Mouse (Mus musculus): ENCODE data around the gene Arih1.

- TF ChIP-seq POLR2A (IDR thresholded peaks at IDR 0.05; ENCODE audit: borderline replicate concordance, control insufficient read depth, low read depth, low read length), result no peak
- no peak for TF ChIP-seq CTCF (IDR thresholded peaks at IDR 0.05; ENCODE audit: control insufficient read depth, insufficient read depth, low read length)
Observed at GRCm38 (mm10) chr9:59474838-59475237, 11.6 kb downstream of the Arih1 start.

Measured in bone marrow, adult 2 months (tissue).